ENCODE assay signal across 20 mouse cellular contexts in the genomic region with DNA sequence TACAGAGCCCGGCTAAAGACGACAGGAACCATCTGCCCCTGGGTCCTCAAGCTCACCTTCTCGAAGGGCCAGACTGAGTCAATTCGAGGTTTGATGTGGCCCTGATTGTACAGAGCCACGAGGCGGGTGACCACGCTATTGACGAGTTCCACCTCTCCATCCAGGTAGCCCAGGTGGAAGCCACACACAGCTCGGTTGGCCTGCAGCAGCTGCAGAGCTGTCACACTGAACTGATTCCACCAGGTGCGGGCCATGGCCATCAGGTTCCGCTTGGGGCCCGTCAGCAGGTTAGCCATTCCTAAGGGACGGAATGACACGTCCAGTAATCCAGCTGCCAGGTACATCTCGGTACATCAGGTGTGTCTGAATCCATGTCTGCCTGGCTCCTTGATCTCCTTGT. TPM values are rescaled to one million over a fixed set of nuclear protein-coding genes. Genes with fewer than 3 reads are reported as not detected.
DNase-seq lines count a peak whose midpoint lies in the region; ATAC-seq and TF ChIP-seq lines count a peak whose summit lies in the region.
"Had no signal": no experiment of that assay in that cellular context is flagged by ENCODE, and none has a peak within 500 bp of the region (broad histone marks: within the 10 kb centered on the region; RNA-seq: fewer than 3 reads in every experiment).

No protein-coding gene starts in this region.

- no peaks in the 10 kb centered on the region for H3K9me3 ChIP-seq in forebrain, embryonic 10.5 days
- no peaks in the 10 kb centered on the region for H3K9me3 ChIP-seq in forebrain, postnatal 0 days (ENCODE audit: low read length)
- H3K9me3 ChIP-seq in hindbrain, embryonic 12.5 days (replicated peaks): no peaks in the 10 kb centered on the region
- no peaks in the 10 kb centered on the region for H3K9me3 ChIP-seq in hindbrain, embryonic 16.5 days (ENCODE audit: control insufficient read depth, low read length)
- no peaks in the 10 kb centered on the region for H3K9me3 ChIP-seq in E14TG2a.4 (ENCODE audit: low read length)
- H3K9me3 ChIP-seq in limb, embryonic 10.5 days (replicated peaks): no peaks in the 10 kb centered on the region
- H3K9me3 ChIP-seq: embryonic facial prominence, embryonic 15.5 days; forebrain, embryonic 15.5 days had no signal

- ATAC-seq in forebrain, postnatal 0 days: no peak
- no peak for ATAC-seq in hindbrain, embryonic 12.5 days (ENCODE audit: low FRiP score)
- ATAC-seq in hindbrain, embryonic 16.5 days: no peak
- ATAC-seq: activated CD4-positive, CD25-positive, alpha-beta regulatory T cell, adult 4 months; CD4-positive, CD25-positive, alpha-beta regulatory T cell, adult 4 months; forebrain, embryonic 15.5 days; hindbrain, postnatal 0 days; Patski had no signal

- no peak for DNase-seq in forebrain, embryonic 10.5 days (ENCODE audit: extremely low spot score, low spot score)
- no peak for DNase-seq in forebrain, postnatal 0 days
- no peak for DNase-seq in limb, embryonic 10.5 days (ENCODE audit: low spot score)
- no peak for DNase-seq in right cerebral cortex, postnatal 10 days (ENCODE audit: low spot score in 2 of 2)
- DNase-seq: B cell, adult 2 months; cerebellum, adult 2 months; cerebellum, postnatal 10 days; gastrocnemius, postnatal 14 days; heart, postnatal 10 days had no signal

- H3K9ac ChIP-seq in forebrain, postnatal 0 days: no peak overlapping the region
- 0 out of 2 replicates have a peak overlapping the region, but pooled peaks have one; percentile 18 for H3K9ac ChIP-seq in hindbrain, embryonic 12.5 days
- no peak overlapping the region for H3K9ac ChIP-seq in hindbrain, embryonic 16.5 days (ENCODE audit: low read depth, low read length)
- H3K9ac ChIP-seq: embryonic facial prominence, embryonic 15.5 days; forebrain, embryonic 15.5 days had no signal

- H3K27me3 ChIP-seq in forebrain, embryonic 10.5 days (ENCODE audit: poor library complexity, severe bottlenecking): peaks cover 13% of the 10 kb centered on the region; the same call in 1 of the 2 replicates
- no peaks in the 10 kb centered on the region for H3K27me3 ChIP-seq in forebrain, postnatal 0 days (ENCODE audit: insufficient read depth, low read length)
- H3K27me3 ChIP-seq in hindbrain, embryonic 12.5 days: no peaks in the 10 kb centered on the region
- H3K27me3 ChIP-seq in hindbrain, embryonic 16.5 days (replicated peaks; ENCODE audit: control insufficient read depth, insufficient read depth, low read length): no peaks in the 10 kb centered on the region
- no peaks in the 10 kb centered on the region for H3K27me3 ChIP-seq in E14TG2a.4 (ENCODE audit: insufficient read depth, low read length)
- H3K27me3 ChIP-seq in limb, embryonic 10.5 days (ENCODE audit: low read depth, poor library complexity, severe bottlenecking): no peaks in the 10 kb centered on the region
- H3K27me3 ChIP-seq: embryonic facial prominence, embryonic 15.5 days; forebrain, embryonic 15.5 days; Patski had no signal

- H3K36me3 ChIP-seq in forebrain, embryonic 10.5 days (replicated peaks): peaks cover 42% of the 10 kb centered on the region
- peaks cover 51% of the 10 kb centered on the region for H3K36me3 ChIP-seq in forebrain, postnatal 0 days (ENCODE audit: insufficient read depth)
- H3K36me3 ChIP-seq in hindbrain, embryonic 12.5 days: peaks cover 60% of the 10 kb centered on the region
- peaks cover 36% of the 10 kb centered on the region for H3K36me3 ChIP-seq in hindbrain, embryonic 16.5 days (ENCODE audit: control insufficient read depth, insufficient read depth, low read length)
- peaks cover 56% of the 10 kb centered on the region for H3K36me3 ChIP-seq in E14TG2a.4 (ENCODE audit: insufficient read depth, low read length)
- peaks cover 7% of the 10 kb centered on the region; the same call in 1 of the 2 replicates for H3K36me3 ChIP-seq in limb, embryonic 10.5 days

- H3K4me2 ChIP-seq in forebrain, postnatal 0 days (ENCODE audit: low read depth): no peak overlapping the region
- no peak overlapping the region for H3K4me2 ChIP-seq in hindbrain, embryonic 12.5 days (replicated peaks)
- no peak overlapping the region for H3K4me2 ChIP-seq in hindbrain, embryonic 16.5 days (ENCODE audit: low read length)
- H3K4me2 ChIP-seq: embryonic facial prominence, embryonic 15.5 days; forebrain, embryonic 15.5 days had no signal

- H3K4me3 ChIP-seq in forebrain, embryonic 10.5 days: no peak overlapping the region
- H3K4me3 ChIP-seq in forebrain, postnatal 0 days (ENCODE audit: low read depth, low read length): no peak overlapping the region
- H3K4me3 ChIP-seq in hindbrain, embryonic 12.5 days: no peak overlapping the region
- no peak overlapping the region for H3K4me3 ChIP-seq in hindbrain, embryonic 16.5 days (ENCODE audit: low read length)
- H3K4me3 ChIP-seq in E14TG2a.4 (replicated peaks; ENCODE audit: low read length): peak overlapping the region; percentile 59
- no peak overlapping the region for H3K4me3 ChIP-seq in limb, embryonic 10.5 days
- H3K4me3 ChIP-seq: embryonic facial prominence, embryonic 15.5 days; erythroblast, embryonic 14.5 days; forebrain, embryonic 15.5 days had no signal

- H3K27ac ChIP-seq in forebrain, embryonic 10.5 days: peak overlapping the region; percentile 60; the same call in 1 of the 2 replicates
- no peak overlapping the region for H3K27ac ChIP-seq in forebrain, postnatal 0 days (ENCODE audit: low read depth, low read length)
- no peak overlapping the region for H3K27ac ChIP-seq in hindbrain, embryonic 12.5 days
- no peak overlapping the region for H3K27ac ChIP-seq in hindbrain, embryonic 16.5 days (ENCODE audit: low read depth, low read length)
- 0 out of 2 replicates have a peak overlapping the region, but pooled peaks have one; percentile 27 for H3K27ac ChIP-seq in limb, embryonic 10.5 days
- H3K27ac ChIP-seq: embryonic facial prominence, embryonic 15.5 days; forebrain, embryonic 15.5 days; hindbrain, postnatal 0 days had no signal

- TF ChIP-seq CTCF in forebrain, postnatal 0 days (IDR thresholded peaks at IDR 0.05; ENCODE audit: low read depth): no peak
- TF ChIP-seq CTCF in E14TG2a.4 (conservative IDR thresholded peaks at IDR 0.05; ENCODE audit: low read length): no peak

- WGBS in forebrain, embryonic 10.5 days: 87% methylated on average over 15 of the region's 15 CpGs
- 87% methylated on average over 15 of the region's 15 CpGs for WGBS in forebrain, postnatal 0 days
- 88% methylated on average over 15 of the region's 15 CpGs for WGBS in hindbrain, embryonic 12.5 days
- 91% methylated on average over 15 of the region's 15 CpGs for WGBS in hindbrain, embryonic 16.5 days
- 86% methylated on average over 15 of the region's 15 CpGs for WGBS in limb, embryonic 10.5 days

- peaks cover 66% of the 10 kb centered on the region for H3K4me1 ChIP-seq in forebrain, embryonic 10.5 days
- peaks cover 14% of the 10 kb centered on the region for H3K4me1 ChIP-seq in forebrain, postnatal 0 days (ENCODE audit: insufficient read depth)
- peaks cover 42% of the 10 kb centered on the region for H3K4me1 ChIP-seq in hindbrain, embryonic 12.5 days
- peaks cover 24% of the 10 kb centered on the region for H3K4me1 ChIP-seq in hindbrain, embryonic 16.5 days (ENCODE audit: control insufficient read depth, insufficient read depth, low read depth, low read length)
- peaks cover 89% of the 10 kb centered on the region for H3K4me1 ChIP-seq in E14TG2a.4 (replicated peaks; ENCODE audit: low read depth, low read length)
- peaks cover 65% of the 10 kb centered on the region for H3K4me1 ChIP-seq in limb, embryonic 10.5 days

RNA-seq across cellular contexts. Expression of a gene that starts 4.5 kb away (rescaled TPM):
- 28.1 and 36.9 TPM in 2 replicates for polyA plus RNA-seq in forebrain, embryonic 10.5 days (2016; fragmentation: Nextera tagmentation; extraction: Ambion mirVana)
- 61.9 and 71.4 TPM in 2 replicates for total RNA-seq in forebrain, postnatal 0 days (2014; rRNA removed)
- polyA plus RNA-seq in forebrain, postnatal 0 days (2015; fragmentation: Nextera tagmentation; extraction: Ambion mirVana): 88.1 and 96.6 TPM in 2 replicates
- polyA plus RNA-seq in hindbrain, embryonic 12.5 days (2016; fragmentation: Nextera tagmentation; extraction: Ambion mirVana): 112 and 121 TPM in 2 replicates
- polyA plus RNA-seq in hindbrain, embryonic 16.5 days (2015; fragmentation: Nextera tagmentation; extraction: Ambion mirVana): 83.2 and 90.6 TPM in 2 replicates
- 5.0 and 6.3 TPM in 2 replicates for polyA plus RNA-seq in limb, embryonic 10.5 days (2016; fragmentation: Nextera tagmentation; extraction: Ambion mirVana)

RNA-seq across cellular contexts. Expression of a gene that starts 5.7 kb away (rescaled TPM):
- polyA plus RNA-seq in forebrain, embryonic 10.5 days (2016; fragmentation: Nextera tagmentation; extraction: Ambion mirVana): 24.9 and 28.5 TPM in 2 replicates
- total RNA-seq in forebrain, postnatal 0 days (2014; rRNA removed): 131 and 174 TPM in 2 replicates
- polyA plus RNA-seq in forebrain, postnatal 0 days (2015; fragmentation: Nextera tagmentation; extraction: Ambion mirVana): 73.3 and 92.7 TPM in 2 replicates
- 94.8 and 95.7 TPM in 2 replicates for polyA plus RNA-seq in hindbrain, embryonic 12.5 days (2016; fragmentation: Nextera tagmentation; extraction: Ambion mirVana)
- 125 and 134 TPM in 2 replicates for polyA plus RNA-seq in hindbrain, embryonic 16.5 days (2015; fragmentation: Nextera tagmentation; extraction: Ambion mirVana)
- 14.6 and 17.2 TPM in 2 replicates for polyA plus RNA-seq in limb, embryonic 10.5 days (2016; fragmentation: Nextera tagmentation; extraction: Ambion mirVana)

RNA-seq across cellular contexts. Expression of a gene that starts 12.1 kb away (rescaled TPM):
- 3.3 and 3.4 TPM in 2 replicates for polyA plus RNA-seq in forebrain, embryonic 10.5 days (2016; fragmentation: Nextera tagmentation; extraction: Ambion mirVana)
- total RNA-seq in forebrain, postnatal 0 days (2014; rRNA removed): 3.2 and 5.2 TPM in 2 replicates
- polyA plus RNA-seq in forebrain, postnatal 0 days (2015; fragmentation: Nextera tagmentation; extraction: Ambion mirVana): 3.8 and 5.1 TPM in 2 replicates
- polyA plus RNA-seq in hindbrain, embryonic 12.5 days (2016; fragmentation: Nextera tagmentation; extraction: Ambion mirVana): 4.2 and 5.7 TPM in 2 replicates
- 3.9 and 4.8 TPM in 2 replicates for polyA plus RNA-seq in hindbrain, embryonic 16.5 days (2015; fragmentation: Nextera tagmentation; extraction: Ambion mirVana)
- polyA plus RNA-seq in limb, embryonic 10.5 days (2016; fragmentation: Nextera tagmentation; extraction: Ambion mirVana): 2.3 and 3.1 TPM in 2 replicates

RNA-seq across cellular contexts. Expression of a gene that starts 18.2 kb away (rescaled TPM):
- polyA plus RNA-seq in forebrain, embryonic 10.5 days (2016; fragmentation: Nextera tagmentation; extraction: Ambion mirVana): 499 and 505 TPM in 2 replicates
- 785 and 1,503 TPM in 2 replicates for total RNA-seq in forebrain, postnatal 0 days (2014; rRNA removed)
- polyA plus RNA-seq in forebrain, postnatal 0 days (2015; fragmentation: Nextera tagmentation; extraction: Ambion mirVana): 274 and 348 TPM in 2 replicates
- polyA plus RNA-seq in hindbrain, embryonic 12.5 days (2016; fragmentation: Nextera tagmentation; extraction: Ambion mirVana): 320 and 344 TPM in 2 replicates
- 204 and 207 TPM in 2 replicates for polyA plus RNA-seq in hindbrain, embryonic 16.5 days (2015; fragmentation: Nextera tagmentation; extraction: Ambion mirVana)
- 448 and 536 TPM in 2 replicates for polyA plus RNA-seq in limb, embryonic 10.5 days (2016; fragmentation: Nextera tagmentation; extraction: Ambion mirVana)

RNA-seq across cellular contexts. Expression of a gene that starts 35.2 kb away (rescaled TPM):
- polyA plus RNA-seq in forebrain, embryonic 10.5 days (2016; fragmentation: Nextera tagmentation; extraction: Ambion mirVana): 2.3 and 3.8 TPM in 2 replicates
- total RNA-seq in forebrain, postnatal 0 days (2014; rRNA removed): 0.62 and 1.8 TPM in 2 replicates
- polyA plus RNA-seq in forebrain, postnatal 0 days (2015; fragmentation: Nextera tagmentation; extraction: Ambion mirVana): 1.2 and 2.4 TPM in 2 replicates
- polyA plus RNA-seq in hindbrain, embryonic 12.5 days (2016; fragmentation: Nextera tagmentation; extraction: Ambion mirVana): 3.0 and 5.9 TPM in 2 replicates
- polyA plus RNA-seq in hindbrain, embryonic 16.5 days (2015; fragmentation: Nextera tagmentation; extraction: Ambion mirVana): 3.1 and 3.9 TPM in 2 replicates
- 4.0 and 4.7 TPM in 2 replicates for polyA plus RNA-seq in limb, embryonic 10.5 days (2016; fragmentation: Nextera tagmentation; extraction: Ambion mirVana)
- total RNA-seq: hematopoietic stem cell, adult 5-6 weeks had no signal
- polyA plus RNA-seq: erythroblast, embryonic 14.5 days had no signal

Comparison
In these comparisons a context has a peak if more than half of its experiments do, and no peak if none do; other contexts are left out.
1. H3K27ac ChIP-seq: peak in forebrain, embryonic 10.5 days (single experiment) and limb, embryonic 10.5 days (single experiment); none in forebrain, postnatal 0 days (single experiment), hindbrain, embryonic 12.5 days (single experiment) and hindbrain, embryonic 16.5 days (single experiment).